Mouse (Mus musculus): ENCODE measurements around the gene Habp4. TPM values are rescaled to one million over a fixed set of nuclear protein-coding genes. Genes with fewer than 3 reads are reported as not detected.
A peak's percentile ranks its signal among the peaks of the same experiment; 100 is the strongest.

Gene Habp4
- polyA plus RNA-seq (2014; fragmentation: Nextera tagmentation; extraction: Ambion mirVana) = 42.2 and 50.2 TPM in 2 replicates

DNA sequence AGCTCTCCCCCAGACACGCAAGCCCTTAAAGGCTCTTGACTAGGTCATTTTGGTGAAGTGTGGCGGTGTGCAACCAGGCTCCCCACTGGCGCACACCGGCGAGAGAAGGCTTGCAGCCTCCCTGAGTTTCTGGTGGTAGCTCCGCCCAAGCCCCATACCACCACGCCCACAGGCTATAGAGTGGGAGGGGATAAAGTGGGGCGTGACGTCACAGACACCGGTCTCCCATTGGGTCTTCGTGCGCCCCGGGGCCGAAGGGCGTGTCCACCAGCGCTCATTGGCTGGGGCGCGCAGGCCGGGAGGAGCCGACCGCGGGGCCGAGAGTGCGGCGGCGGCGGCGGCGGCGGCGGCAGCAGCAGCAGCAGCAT, at the start of gene Habp4:
Gene Habp4, plus strand, starts transcription at position 277 of the 368 bp plus-strand sequence.
- Histone ChIP-seq H3K4me1 (ENCODE audit: control insufficient read depth, insufficient read depth, low read length) (peaks cover 5% of the 10 kb centered on the region; the same call in 1 of the 2 replicates), H3K9me3 (replicated peaks; ENCODE audit: control insufficient read depth, low read length) (0 out of 2 replicates have a peak, but pooled peaks cover under 1% of the 10 kb centered on the region), H3K27me3 (ENCODE audit: control insufficient read depth, insufficient read depth, low read length) (no peaks in the 10 kb centered on the region), H3K36me3 (ENCODE audit: control insufficient read depth, insufficient read depth, low read length) (0 out of 2 replicates have a peak, but pooled peaks cover 2% of the 10 kb centered on the region), H3K27ac (ENCODE audit: low read depth, low read length) (peak within 1 kb of the TSS; percentile 88), H3K4me2 (peak within 1 kb of the TSS; percentile 90), H3K9ac (ENCODE audit: low read depth, low read length) (peak within 1 kb of the TSS; percentile 80), H3K4me3 (ENCODE audit: low read depth, low read length) (peak within 1 kb of the TSS; percentile 71)
- under 1% methylated on average over 30 of the region's 31 CpGs for WGBS (ENCODE audit: insufficient replicate concordance)
- peak; percentile 100 for ATAC-seq (replicated peaks; ENCODE audit: insufficient number of reproducible peaks, low FRiP score, low TSS enrichment)

DNA sequence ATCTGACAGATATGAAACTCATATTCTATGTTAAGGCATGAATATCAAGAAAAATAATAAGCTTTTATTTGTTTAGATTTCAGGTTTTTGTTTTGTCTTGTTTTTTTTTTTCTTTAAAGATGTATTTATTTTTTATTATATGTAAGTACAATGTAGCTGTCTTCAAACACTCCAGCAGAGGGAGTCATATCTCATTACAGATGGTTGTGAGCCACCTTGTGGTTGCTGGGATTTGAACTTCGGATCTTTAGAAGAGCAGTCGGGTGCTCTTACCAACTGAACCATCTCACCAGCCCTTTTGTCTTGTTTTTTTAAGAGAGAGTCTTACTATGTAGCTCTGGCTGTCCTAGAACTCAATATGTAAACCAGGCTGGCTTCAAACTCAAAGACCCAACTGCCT, 44.2 kb upstream of the Habp4 start:
- WGBS (ENCODE audit: insufficient replicate concordance) = 43% methylated on average over 2 of the region's 2 CpGs
- no peak for ATAC-seq (replicated peaks; ENCODE audit: insufficient number of reproducible peaks, low FRiP score, low TSS enrichment)
- no peak overlapping the region for H3K27ac ChIP-seq (ENCODE audit: low read depth, low read length)
- H3K9me3 ChIP-seq (replicated peaks; ENCODE audit: control insufficient read depth, low read length) = no peaks in the 10 kb centered on the region
- H3K4me3 ChIP-seq (ENCODE audit: low read depth, low read length) = no peak overlapping the region
- H3K4me1 ChIP-seq (ENCODE audit: control insufficient read depth, insufficient read depth, low read length) = no peaks in the 10 kb centered on the region
- H3K36me3 ChIP-seq (ENCODE audit: control insufficient read depth, insufficient read depth, low read length) = no peaks in the 10 kb centered on the region
- no peaks in the 10 kb centered on the region for H3K27me3 ChIP-seq (ENCODE audit: control insufficient read depth, insufficient read depth, low read length)
- no peak overlapping the region for H3K4me2 ChIP-seq
- H3K9ac ChIP-seq (ENCODE audit: low read depth, low read length) = no peak overlapping the region

DNA sequence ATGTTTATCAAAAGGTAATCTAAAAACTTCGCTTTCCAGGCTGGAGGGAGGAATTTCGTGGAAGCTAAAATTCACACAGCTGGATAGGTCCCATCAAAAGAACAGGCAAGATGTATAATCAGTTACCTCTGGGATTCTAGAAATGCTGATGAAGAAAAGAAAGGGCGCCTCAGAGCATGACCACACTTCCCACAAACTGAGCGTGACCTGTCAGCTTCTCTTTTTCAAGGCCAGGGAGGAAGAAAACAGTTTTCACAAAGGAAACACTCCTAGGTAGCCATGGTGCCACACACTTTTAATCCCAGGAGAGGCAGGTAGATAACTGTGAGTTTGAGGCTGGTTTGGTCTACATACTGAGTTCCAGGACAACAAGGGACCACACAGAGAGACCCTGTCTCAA, 40.9 kb upstream of the Habp4 start:
- H3K9ac ChIP-seq (ENCODE audit: low read depth, low read length) = no peak overlapping the region
- no peak overlapping the region for H3K4me2 ChIP-seq
- H3K27ac ChIP-seq (ENCODE audit: low read depth, low read length) = no peak overlapping the region
- H3K27me3 ChIP-seq (ENCODE audit: control insufficient read depth, insufficient read depth, low read length) = no peaks in the 10 kb centered on the region
- no peaks in the 10 kb centered on the region for H3K36me3 ChIP-seq (ENCODE audit: control insufficient read depth, insufficient read depth, low read length)
- WGBS (ENCODE audit: insufficient replicate concordance) = 60% methylated on average over 4 of the region's 4 CpGs
- H3K4me3 ChIP-seq (ENCODE audit: low read depth, low read length) = no peak overlapping the region
- no peak for ATAC-seq (replicated peaks; ENCODE audit: insufficient number of reproducible peaks, low FRiP score, low TSS enrichment)
- no peaks in the 10 kb centered on the region for H3K9me3 ChIP-seq (replicated peaks; ENCODE audit: control insufficient read depth, low read length)
- H3K4me1 ChIP-seq (ENCODE audit: control insufficient read depth, insufficient read depth, low read length) = no peaks in the 10 kb centered on the region

DNA sequence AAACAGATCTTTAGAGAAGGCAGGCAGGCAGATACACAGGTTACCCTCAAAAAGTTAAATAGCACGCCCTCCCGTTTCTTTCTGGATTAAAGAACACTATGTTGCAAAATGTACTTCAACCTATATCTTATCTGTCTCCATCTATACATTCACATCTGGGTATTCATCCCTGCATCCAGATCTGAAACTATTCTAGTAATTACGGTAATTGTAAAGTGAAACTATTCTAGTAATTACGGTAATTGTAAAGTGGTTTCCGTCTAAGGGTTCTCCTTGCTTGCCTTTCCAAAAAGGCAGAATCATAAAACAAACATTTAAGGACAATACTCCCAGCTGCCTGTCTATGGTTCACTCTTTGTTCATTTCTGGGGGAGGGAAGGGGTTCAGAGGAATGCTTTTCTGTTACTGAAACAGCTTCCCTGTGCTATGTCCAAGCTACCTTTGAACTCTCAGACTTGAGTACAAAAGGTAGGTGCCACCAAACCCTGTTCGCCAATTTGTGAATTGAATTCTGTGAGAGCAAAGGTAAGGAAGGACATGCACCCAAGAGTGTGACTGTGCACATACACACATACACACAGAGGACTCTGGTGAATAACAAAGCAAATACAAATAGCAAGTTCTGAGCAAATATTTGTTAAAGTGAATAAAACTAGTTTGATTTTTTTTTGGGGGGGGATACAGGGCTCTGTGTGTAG, 38.0 kb upstream of the Habp4 start:
- 0 out of 2 replicates have a peak, but pooled peaks cover 1% of the 10 kb centered on the region for H3K4me1 ChIP-seq (ENCODE audit: control insufficient read depth, insufficient read depth, low read length)
- no peaks in the 10 kb centered on the region for H3K36me3 ChIP-seq (ENCODE audit: control insufficient read depth, insufficient read depth, low read length)
- no peak overlapping the region for H3K4me2 ChIP-seq
- H3K4me3 ChIP-seq (ENCODE audit: low read depth, low read length) = no peak overlapping the region
- no peak overlapping the region for H3K9ac ChIP-seq (ENCODE audit: low read depth, low read length)
- H3K9me3 ChIP-seq (replicated peaks; ENCODE audit: control insufficient read depth, low read length) = no peaks in the 10 kb centered on the region
- WGBS (ENCODE audit: insufficient replicate concordance) = 26% methylated on average over 6 of the region's 6 CpGs
- ATAC-seq (replicated peaks; ENCODE audit: insufficient number of reproducible peaks, low FRiP score, low TSS enrichment) = no peak
- no peak overlapping the region for H3K27ac ChIP-seq (ENCODE audit: low read depth, low read length)
- H3K27me3 ChIP-seq (ENCODE audit: control insufficient read depth, insufficient read depth, low read length) = no peaks in the 10 kb centered on the region

DNA sequence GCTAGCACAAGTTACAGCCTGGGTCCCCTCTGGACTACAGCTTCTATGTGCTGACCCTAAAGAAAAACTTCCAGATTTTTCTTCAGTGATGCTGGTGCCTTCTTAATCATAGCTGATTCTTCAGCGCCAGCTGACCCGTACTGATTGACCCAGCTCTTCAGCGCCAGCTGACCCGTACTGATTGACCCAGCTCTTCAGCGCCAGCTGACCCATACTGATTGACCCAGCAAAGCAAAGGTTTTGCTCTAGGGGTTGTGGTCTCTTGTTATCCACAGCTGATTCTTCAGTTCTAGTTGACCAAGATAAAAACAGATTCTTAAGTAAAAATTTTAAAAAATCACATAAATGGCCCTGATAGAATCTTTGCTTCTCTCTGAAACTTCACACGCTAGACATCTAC, 36.7 kb upstream of the Habp4 start:
- H3K4me1 ChIP-seq (ENCODE audit: control insufficient read depth, insufficient read depth, low read length) = 0 out of 2 replicates have a peak, but pooled peaks cover 3% of the 10 kb centered on the region
- no peak overlapping the region for H3K4me3 ChIP-seq (ENCODE audit: low read depth, low read length)
- no peaks in the 10 kb centered on the region for H3K9me3 ChIP-seq (replicated peaks; ENCODE audit: control insufficient read depth, low read length)
- no peak overlapping the region for H3K9ac ChIP-seq (ENCODE audit: low read depth, low read length)
- H3K27me3 ChIP-seq (ENCODE audit: control insufficient read depth, insufficient read depth, low read length) = no peaks in the 10 kb centered on the region
- ATAC-seq (replicated peaks; ENCODE audit: insufficient number of reproducible peaks, low FRiP score, low TSS enrichment) = no peak
- no peak overlapping the region for H3K4me2 ChIP-seq
- 90% methylated on average over 6 of the region's 6 CpGs for WGBS (ENCODE audit: insufficient replicate concordance)
- no peak overlapping the region for H3K27ac ChIP-seq (ENCODE audit: low read depth, low read length)
- no peaks in the 10 kb centered on the region for H3K36me3 ChIP-seq (ENCODE audit: control insufficient read depth, insufficient read depth, low read length)

DNA sequence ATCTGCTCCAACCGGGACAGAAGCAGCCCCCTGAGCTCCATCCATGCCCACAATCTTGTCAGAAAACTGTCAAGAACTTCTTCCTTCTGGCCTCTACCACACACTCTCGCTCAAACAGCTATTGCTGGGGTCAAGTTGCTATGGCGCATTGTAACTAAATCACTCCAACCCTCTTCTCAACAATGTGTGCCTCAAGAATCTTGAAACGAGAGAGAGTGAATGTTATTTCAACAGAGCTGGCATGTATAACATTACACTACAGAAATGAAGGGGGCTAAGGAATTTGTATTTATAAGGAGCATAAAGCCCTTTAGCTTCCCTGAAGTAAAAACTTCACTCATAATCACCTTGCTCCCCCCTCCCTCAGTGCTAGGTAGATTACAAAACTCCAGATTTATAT, 35.3 kb upstream of the Habp4 start:
- Histone ChIP-seq H3K36me3 (ENCODE audit: control insufficient read depth, insufficient read depth, low read length) (no peaks in the 10 kb centered on the region), H3K9ac (ENCODE audit: low read depth, low read length) (no peak overlapping the region), H3K27me3 (ENCODE audit: control insufficient read depth, insufficient read depth, low read length) (no peaks in the 10 kb centered on the region), H3K4me1 (ENCODE audit: control insufficient read depth, insufficient read depth, low read length) (0 out of 2 replicates have a peak, but pooled peaks cover 3% of the 10 kb centered on the region), H3K9me3 (replicated peaks; ENCODE audit: control insufficient read depth, low read length) (no peaks in the 10 kb centered on the region), H3K27ac (ENCODE audit: low read depth, low read length) (no peak overlapping the region), H3K4me3 (ENCODE audit: low read depth, low read length) (no peak overlapping the region), H3K4me2 (no peak overlapping the region)
- WGBS (ENCODE audit: insufficient replicate concordance) = 71% methylated on average over 4 of the region's 4 CpGs
- no peak for ATAC-seq (replicated peaks; ENCODE audit: insufficient number of reproducible peaks, low FRiP score, low TSS enrichment)

DNA sequence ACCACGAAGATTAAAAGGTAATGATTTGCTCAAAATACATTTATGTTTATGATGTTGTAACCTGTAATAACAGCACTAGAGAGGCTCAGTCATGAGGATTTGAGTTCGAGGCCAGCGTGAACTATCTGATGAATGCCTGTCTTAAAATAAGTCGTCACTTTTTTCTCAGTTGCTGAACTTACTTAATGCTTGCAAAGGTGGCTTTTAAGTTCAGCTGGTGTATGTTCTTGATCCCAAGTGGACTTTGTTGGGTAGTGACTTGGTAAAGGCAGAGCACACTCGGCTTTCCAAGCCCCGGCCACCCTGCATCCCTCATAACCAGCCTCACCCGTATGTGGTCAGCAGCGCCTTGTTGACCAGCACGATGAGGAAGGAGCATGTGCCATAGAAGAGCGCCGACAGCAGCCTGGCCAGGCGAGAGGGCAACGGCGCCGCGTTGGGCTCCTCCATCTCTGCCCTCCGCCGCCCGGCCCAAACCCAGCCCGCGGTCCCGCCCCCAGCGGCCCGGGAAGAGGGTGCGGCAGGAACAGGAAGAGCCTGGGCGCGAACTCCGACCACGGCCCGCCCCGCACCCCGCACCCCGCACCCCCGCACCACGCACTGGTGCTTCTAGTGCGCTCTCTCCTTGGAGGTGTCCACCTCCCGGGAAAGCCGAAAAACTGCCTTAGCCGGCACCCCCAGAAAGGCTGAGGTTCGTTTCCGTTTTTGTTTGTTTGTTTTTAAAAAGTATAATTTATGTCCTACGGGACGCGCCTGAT, 32.6 kb upstream of the Habp4 start, which contains the start of gene Slc35d2:
Gene Slc35d2, minus strand, starts transcription at position 511 of the 758 bp plus-strand sequence.
- H3K9me3 ChIP-seq (replicated peaks; ENCODE audit: control insufficient read depth, low read length) = no peaks in the 10 kb centered on the region
- peak; percentile 78 for ATAC-seq (replicated peaks; ENCODE audit: insufficient number of reproducible peaks, low FRiP score, low TSS enrichment)
- peak within 1 kb of the TSS; percentile 67 for H3K4me3 ChIP-seq (ENCODE audit: low read depth, low read length)
- H3K4me1 ChIP-seq (ENCODE audit: control insufficient read depth, insufficient read depth, low read length) = 0 out of 2 replicates have a peak, but pooled peaks cover 3% of the 10 kb centered on the region
- WGBS (ENCODE audit: insufficient replicate concordance) = 6% methylated on average over 44 of the region's 44 CpGs
- peak within 1 kb of the TSS; percentile 80 for H3K4me2 ChIP-seq
- peak within 1 kb of the TSS; percentile 82 for H3K9ac ChIP-seq (ENCODE audit: low read depth, low read length)
- H3K27me3 ChIP-seq (ENCODE audit: control insufficient read depth, insufficient read depth, low read length) = no peaks in the 10 kb centered on the region
- no peaks in the 10 kb centered on the region; the same call in 1 of the 2 replicates for H3K36me3 ChIP-seq (ENCODE audit: control insufficient read depth, insufficient read depth, low read length)
- H3K27ac ChIP-seq (ENCODE audit: low read depth, low read length) = 0 out of 2 replicates have a peak within 1 kb of the TSS, but pooled peaks have one; percentile 29

DNA sequence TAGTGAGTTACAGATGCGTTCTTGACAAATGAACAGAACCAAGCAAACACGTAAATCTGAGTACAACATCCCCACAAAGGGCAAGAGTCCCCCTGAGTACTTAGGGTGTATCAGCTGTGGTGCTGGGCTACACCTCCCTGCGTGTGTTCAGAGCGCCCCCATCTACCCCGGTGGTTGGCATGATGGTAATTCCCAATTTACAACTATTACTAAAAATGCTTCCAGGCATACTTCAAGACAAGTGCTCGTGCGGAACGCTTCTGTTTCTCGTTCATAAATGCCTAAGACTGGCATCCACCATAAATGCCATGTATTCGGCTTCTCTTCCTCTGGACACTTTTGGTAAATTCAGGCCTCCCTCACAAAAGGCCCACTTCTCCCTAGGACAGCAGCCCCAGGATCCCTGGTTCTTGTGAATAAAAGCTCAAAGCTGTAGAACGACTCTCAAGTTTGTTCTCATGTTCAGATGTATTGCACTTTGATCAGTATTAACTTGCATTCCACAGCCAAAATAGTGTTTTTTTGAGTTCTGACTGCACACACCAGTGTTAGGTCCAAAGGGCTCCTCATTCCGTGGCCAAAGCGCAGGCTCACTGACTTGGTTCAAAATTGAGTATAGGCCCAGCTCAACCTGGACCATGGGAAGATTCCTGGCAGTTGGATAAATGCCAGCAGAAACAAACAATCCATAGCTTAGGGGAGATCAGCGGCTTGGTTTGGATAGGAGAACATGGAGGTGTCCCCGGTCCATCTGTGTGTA, 31.8 kb upstream of the Habp4 start:
- peaks cover 3% of the 10 kb centered on the region for H3K36me3 ChIP-seq (ENCODE audit: control insufficient read depth, insufficient read depth, low read length)
- H3K27ac ChIP-seq (ENCODE audit: low read depth, low read length) = no peak overlapping the region
- peak overlapping the region; percentile 82 for H3K9ac ChIP-seq (ENCODE audit: low read depth, low read length)
- no peaks in the 10 kb centered on the region for H3K9me3 ChIP-seq (replicated peaks; ENCODE audit: control insufficient read depth, low read length)
- H3K4me3 ChIP-seq (ENCODE audit: low read depth, low read length) = peak overlapping the region; percentile 67
- no peaks in the 10 kb centered on the region for H3K27me3 ChIP-seq (ENCODE audit: control insufficient read depth, insufficient read depth, low read length)
- 0 out of 2 replicates have a peak, but pooled peaks cover 3% of the 10 kb centered on the region for H3K4me1 ChIP-seq (ENCODE audit: control insufficient read depth, insufficient read depth, low read length)
- ATAC-seq (replicated peaks; ENCODE audit: insufficient number of reproducible peaks, low FRiP score, low TSS enrichment) = 0 out of 2 replicates have a peak, but pooled peaks have one; percentile 74
- peak overlapping the region; percentile 80 for H3K4me2 ChIP-seq
- 41% methylated on average over 15 of the region's 15 CpGs for WGBS (ENCODE audit: insufficient replicate concordance)
